Mouse (Mus musculus) megakaryocyte, embryonic 14.5 days (primary cell): Measurements from ENCODE around the gene Maml3. TPM values are rescaled to one million over a fixed set of nuclear protein-coding genes. Genes with fewer than 3 reads are reported as not detected.

Source experiments
- H3K27me3 ChIP-seq: replicated peaks from 2 replicates; pipeline ENCODE3; 2012; ENCODE audit warnings: inconsistent platforms
- H3K36me3 ChIP-seq: replicated peaks from 2 replicates; pipeline ENCODE3; 2012; ENCODE audit warnings: low read length, inconsistent platforms, mixed read lengths
- H3K4me1 ChIP-seq: 2 replicates; pipeline ENCODE4 v1.6.1; 2012; ENCODE audit warnings: inconsistent platforms
- H3K4me3 ChIP-seq: replicated peaks from 2 replicates; pipeline ENCODE3; 2012; ENCODE audit warnings: moderate library complexity, mild to moderate bottlenecking, inconsistent platforms
- H3K9me3 ChIP-seq: 2 replicates; pipeline ENCODE4 v1.6.1; 2012; ENCODE audit warnings: inconsistent platforms
- FLI1 ChIP-seq: IDR thresholded peaks from 2 replicates; pipeline ENCODE4 v1.6.1; 2012; ENCODE audit warnings: low read length, inconsistent platforms, mixed read lengths
- GATA1 ChIP-seq: IDR thresholded peaks from 3 replicates; pipeline ENCODE4 v1.6.1; 2012; ENCODE audit warnings: mixed read lengths, low read length, inconsistent platforms, borderline replicate concordance
- polyA plus RNA-seq: library from polyadenylated mRNA; stranded (reverse); fragments of >175 nt; gene quantifications from 2 replicates; pipeline ENCODE4 v1.2.3, GENCODE M21; 2012; ENCODE audit warnings: low replicate concordance; ENCODE audit not compliant: insufficient read depth

The Maml3 gene
- polyA plus RNA-seq, 1 experiment: 2.4 TPM

DNA sequence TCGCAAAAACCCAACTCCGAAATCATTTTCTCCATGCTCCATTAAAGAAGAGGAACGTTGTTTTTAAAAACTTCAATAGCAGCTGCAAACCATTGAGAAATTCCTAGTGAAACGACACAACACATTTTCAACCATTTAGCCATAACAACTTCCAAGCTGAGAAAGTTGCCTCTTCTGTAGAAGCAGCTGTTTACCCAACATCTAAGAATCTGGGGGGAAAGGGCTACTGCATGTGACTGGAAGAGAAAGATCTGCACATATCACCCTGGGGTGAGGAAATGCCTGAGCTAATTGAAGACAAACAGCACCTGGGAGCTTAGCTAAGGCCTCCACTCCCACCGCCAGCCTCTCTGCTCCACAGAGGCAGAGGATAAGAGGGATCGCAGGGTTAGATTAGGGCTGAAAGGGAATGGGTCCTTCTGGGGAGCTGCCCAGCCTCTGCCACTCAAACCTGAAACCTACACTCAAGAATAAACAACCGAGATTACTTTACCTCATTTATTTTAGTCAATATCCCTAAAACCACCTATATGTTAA, 13.5 kb downstream of the Maml3 start:
- H3K36me3 ChIP-seq: peaks cover 14% of the 10 kb centered on the region

DNA sequence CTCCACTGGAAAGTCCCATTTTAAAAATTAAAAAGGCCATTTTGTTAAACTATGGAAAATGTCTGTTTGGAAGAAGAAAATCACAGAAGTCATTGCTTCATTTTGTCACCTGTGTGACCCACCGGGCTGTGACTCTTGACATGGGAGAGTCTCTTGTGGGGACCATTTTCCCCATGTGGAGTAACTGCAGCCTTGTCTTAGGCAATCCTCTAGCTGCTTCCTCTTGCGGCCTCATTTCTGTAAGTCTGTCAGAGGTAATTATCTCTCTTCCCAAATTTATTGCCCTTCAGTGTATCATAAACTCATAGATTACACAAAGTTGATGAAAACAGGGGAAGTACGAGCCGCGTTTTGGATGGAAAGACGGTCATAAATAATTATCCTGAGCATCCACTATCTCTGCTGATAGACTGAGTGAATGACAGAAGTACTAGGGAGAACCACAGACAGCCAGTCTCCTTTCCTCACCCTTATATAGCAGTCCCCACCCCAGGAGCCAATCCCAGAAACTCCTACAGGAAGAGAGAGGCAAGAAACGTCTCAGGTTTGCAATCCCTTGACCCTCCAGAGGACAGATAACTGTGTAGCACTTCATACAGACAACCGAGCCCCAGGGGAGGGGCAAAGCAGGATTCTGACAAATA, 14.5 kb downstream of the Maml3 start:
- TF ChIP-seq GATA1 (no peak), FLI1 (no peak)
- peaks cover 8% of the 10 kb centered on the region for H3K36me3 ChIP-seq

More for the DNA sequence above, 13.5 kb downstream of the Maml3 start:
- Histone ChIP-seq H3K4me1 (peaks cover 75% of the 10 kb centered on the region), H3K27me3 (no peaks in the 10 kb centered on the region), H3K9me3 (peaks cover 6% of the 10 kb centered on the region), H3K4me3 (no peak overlapping the region)
- TF ChIP-seq GATA1 (no peak), FLI1 (no peak)

DNA sequence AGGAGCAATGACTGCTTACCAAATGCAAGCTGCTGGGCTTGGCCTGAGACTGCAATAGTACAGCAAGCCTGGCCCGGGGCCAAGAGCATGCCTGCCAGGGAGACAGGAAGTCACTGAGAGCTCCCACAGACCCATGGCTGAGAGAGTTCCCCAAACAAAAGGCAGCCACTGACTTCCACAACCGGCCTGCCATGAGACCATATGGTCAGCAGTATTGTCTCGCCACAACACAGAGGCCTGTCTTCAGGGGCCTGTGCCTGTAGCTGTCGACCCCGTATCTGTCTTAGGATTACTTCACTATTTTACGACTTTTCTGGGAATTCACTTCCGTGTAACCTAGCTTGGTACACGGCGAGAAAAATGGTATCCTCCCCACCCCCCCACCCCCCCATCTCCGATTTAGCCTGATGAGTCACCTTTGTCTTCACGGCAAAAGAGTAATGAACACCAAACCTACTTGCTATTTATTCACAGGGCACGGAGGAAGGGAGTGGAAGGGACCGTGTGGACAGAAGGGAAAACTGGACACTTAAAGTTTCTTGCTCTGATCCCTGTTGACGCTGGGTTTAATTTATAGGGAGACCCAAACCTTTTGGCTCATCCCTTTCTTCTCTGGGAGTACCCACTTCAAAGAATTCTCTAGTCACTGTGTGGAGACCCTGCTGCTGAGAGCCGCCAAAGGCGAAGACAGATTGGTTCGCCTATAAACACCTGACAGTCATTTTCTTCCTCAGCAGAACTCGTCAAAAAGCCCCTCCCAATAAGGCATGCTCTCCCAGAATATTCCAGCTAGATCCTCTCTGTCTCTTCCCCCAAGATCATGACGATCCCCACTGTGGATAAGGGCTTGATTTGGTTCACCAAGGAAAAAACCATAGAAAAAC, 16.2 kb downstream of the Maml3 start:
- Histone ChIP-seq H3K9me3 (no peaks in the 10 kb centered on the region), H3K4me1 (peaks cover 63% of the 10 kb centered on the region), H3K36me3 (peaks cover 6% of the 10 kb centered on the region), H3K4me3 (peak overlapping the region; percentile 87), H3K27me3 (no peaks in the 10 kb centered on the region)
- TF ChIP-seq FLI1 (no peak), GATA1 (no peak)

More for the DNA sequence above, 14.5 kb downstream of the Maml3 start:
- Histone ChIP-seq H3K4me3 (no peak overlapping the region), H3K4me1 (peaks cover 68% of the 10 kb centered on the region), H3K27me3 (no peaks in the 10 kb centered on the region), H3K9me3 (no peaks in the 10 kb centered on the region)

DNA sequence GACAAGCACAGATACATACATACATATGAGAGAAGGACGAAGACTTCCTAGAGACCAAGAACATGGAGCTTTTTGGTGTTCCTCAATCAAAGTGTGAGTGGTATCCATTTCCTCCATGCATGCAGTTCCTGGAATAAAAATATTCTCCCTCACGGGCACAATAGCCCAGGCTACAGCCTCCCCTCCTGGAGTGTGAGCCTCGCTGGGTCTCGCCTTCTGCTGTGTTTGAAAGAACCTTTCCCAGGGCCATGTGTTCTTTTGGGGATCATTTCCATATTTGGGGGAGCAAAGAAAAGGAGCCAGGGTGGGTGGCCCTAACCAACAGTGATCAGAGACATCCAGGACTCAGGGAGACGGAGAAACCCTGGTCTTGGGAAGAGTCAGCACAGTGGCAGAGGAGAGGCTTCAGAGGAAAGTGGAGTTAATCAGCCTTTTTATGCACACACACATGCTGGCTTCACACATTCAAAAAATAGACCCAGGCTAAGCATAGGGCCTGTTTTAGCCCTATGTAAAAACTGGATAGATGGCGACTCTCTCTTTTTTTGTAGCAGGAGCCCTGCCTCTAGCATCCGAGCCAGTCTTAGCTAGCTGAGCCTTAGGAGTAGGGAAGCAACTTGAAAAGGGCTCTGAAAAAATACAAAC, 17.1 kb downstream of the Maml3 start:
- H3K27me3 ChIP-seq: no peaks in the 10 kb centered on the region
- TF ChIP-seq GATA1 (no peak), FLI1 (no peak)
- no peaks in the 10 kb centered on the region for H3K9me3 ChIP-seq
- peaks cover 63% of the 10 kb centered on the region for H3K4me1 ChIP-seq
- H3K4me3 ChIP-seq: no peak overlapping the region
- H3K36me3 ChIP-seq: no peaks in the 10 kb centered on the region

GRCm38 (mm10) chr3:52078763-52079162, 26.1 kb downstream of the Maml3 start:
- Histone ChIP-seq H3K27me3 (peaks cover 14% of the 10 kb centered on the region), H3K36me3 (no peaks in the 10 kb centered on the region)
- TF ChIP-seq FLI1: no peak
- TF ChIP-seq GATA1: no peak

GRCm38 (mm10) chr3:52073959-52074358, 30.9 kb downstream of the Maml3 start:
- no peak for TF ChIP-seq FLI1
- no peak for TF ChIP-seq GATA1

More at GRCm38 (mm10) chr3:52078763-52079162, 26.1 kb downstream of the Maml3 start:
- H3K4me3 ChIP-seq: no peak overlapping the region
- H3K4me1 ChIP-seq: peaks cover 56% of the 10 kb centered on the region
- H3K9me3 ChIP-seq: no peaks in the 10 kb centered on the region

GRCm38 (mm10) chr3:52071996-52072395, 32.9 kb downstream of the Maml3 start:
- no peak for TF ChIP-seq FLI1
- Histone ChIP-seq H3K27me3 (peaks cover 16% of the 10 kb centered on the region), H3K4me1 (peaks cover 52% of the 10 kb centered on the region), H3K9me3 (no peaks in the 10 kb centered on the region), H3K36me3 (no peaks in the 10 kb centered on the region), H3K4me3 (no peak overlapping the region)

More at GRCm38 (mm10) chr3:52073959-52074358, 30.9 kb downstream of the Maml3 start:
- Histone ChIP-seq H3K27me3 (peaks cover 15% of the 10 kb centered on the region), H3K4me3 (no peak overlapping the region), H3K4me1 (peaks cover 51% of the 10 kb centered on the region), H3K9me3 (no peaks in the 10 kb centered on the region), H3K36me3 (no peaks in the 10 kb centered on the region)

DNA sequence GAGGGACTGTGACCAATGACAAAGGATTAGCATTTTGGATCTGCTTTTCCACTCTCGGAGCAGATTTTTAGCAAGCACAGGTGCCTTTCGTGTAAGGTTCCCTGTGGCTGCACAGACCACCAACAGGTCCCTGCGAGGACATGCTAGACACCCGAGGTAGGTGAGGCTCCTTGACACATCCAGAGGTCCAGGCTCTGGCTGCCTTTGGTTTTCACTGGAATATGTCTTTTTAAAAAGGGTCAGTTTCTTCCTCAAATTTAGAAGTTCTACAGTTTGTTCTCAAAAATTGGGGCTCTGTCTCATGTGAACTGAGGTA, 34.8 kb downstream of the Maml3 start:
- Histone ChIP-seq H3K4me1 (peaks cover 47% of the 10 kb centered on the region), H3K27me3 (peaks cover 16% of the 10 kb centered on the region), H3K36me3 (no peaks in the 10 kb centered on the region), H3K4me3 (peak overlapping the region; percentile 91), H3K9me3 (no peaks in the 10 kb centered on the region)
- TF ChIP-seq FLI1: no peak
- TF ChIP-seq GATA1: no peak

DNA sequence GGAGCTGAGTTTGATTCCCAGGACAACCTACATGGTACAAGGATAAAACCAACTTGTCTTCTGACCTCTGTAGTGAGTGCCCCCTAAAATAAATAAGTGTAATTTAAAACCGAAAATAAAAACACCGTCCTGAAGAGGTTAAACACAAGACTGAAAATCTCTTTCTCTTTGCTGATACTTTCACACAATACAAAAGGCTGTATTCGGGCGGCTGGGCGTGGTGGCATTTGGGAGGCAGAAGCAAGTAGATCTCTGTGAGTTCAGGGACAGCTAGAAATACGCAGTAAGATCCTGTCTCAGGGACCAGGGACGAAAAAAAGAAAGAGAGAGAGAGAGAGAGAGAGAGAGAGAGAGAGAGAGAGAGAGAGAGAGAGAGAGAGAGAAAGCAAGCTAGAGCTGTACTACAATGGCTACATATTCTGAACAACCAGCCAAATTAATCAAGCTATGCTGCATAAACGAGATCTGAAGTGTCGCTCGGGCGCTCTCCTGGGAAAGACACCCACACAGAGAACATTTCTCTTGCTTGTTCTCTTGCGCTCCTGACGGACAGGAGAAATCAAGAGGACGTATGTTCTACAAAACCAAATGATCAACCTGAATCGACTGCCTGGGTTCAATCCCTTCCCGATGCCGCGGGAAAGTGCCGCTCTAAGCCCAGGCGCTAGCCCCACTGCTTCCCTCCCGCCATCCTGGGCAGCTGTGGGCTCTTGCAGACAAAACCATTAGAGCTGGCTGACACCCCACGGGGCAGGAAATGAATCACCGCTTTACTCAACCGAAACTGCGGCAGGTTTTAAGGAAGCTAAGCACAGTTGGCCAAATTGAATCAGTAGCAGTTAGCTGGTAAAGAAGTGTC, 35.3 kb downstream of the Maml3 start:
- TF ChIP-seq GATA1: no peak
- no peak for TF ChIP-seq FLI1
- Histone ChIP-seq H3K27me3 (peaks cover 16% of the 10 kb centered on the region), H3K4me1 (peaks cover 42% of the 10 kb centered on the region), H3K9me3 (no peaks in the 10 kb centered on the region), H3K4me3 (peak overlapping the region; percentile 91), H3K36me3 (no peaks in the 10 kb centered on the region)
